Mouse (Mus musculus): Measurements from ENCODE around the gene Zwilch. TPM values are rescaled to one million over a fixed set of nuclear protein-coding genes. Genes with fewer than 3 reads are reported as not detected.
A peak's percentile ranks its signal among the peaks of the same experiment; 100 is the strongest.
"Not testable (repeated sequence)": the region's sequence is repeated elsewhere in the genome, so short reads cannot be mapped to it uniquely, and the experiment has no call there.

The Zwilch gene
- polyA plus RNA-seq, 1 experiment from 2014 or later, result 24.3 TPM

DNA sequence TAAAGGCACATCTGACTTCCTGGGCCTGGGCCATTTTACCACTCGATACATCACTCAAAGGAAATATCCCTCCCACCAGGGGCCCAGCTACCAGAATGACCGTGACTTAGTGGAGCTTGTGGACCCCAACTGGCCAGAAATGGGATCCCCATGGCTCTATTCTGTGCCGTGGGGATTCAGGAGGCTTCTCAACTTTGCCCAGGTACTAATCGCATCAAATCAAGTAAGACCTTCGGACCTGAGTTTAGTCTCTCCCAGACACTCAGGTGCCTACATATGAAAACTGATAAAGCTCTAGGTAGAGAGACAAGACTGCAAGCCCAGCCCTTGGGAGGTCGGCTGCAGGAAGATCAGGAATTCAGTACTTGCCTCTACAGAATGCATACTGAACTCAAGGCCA is 41.3 kb downstream of the Zwilch start:
- ATAC-seq (replicated peaks; ENCODE audit: insufficient number of reproducible peaks, low FRiP score, low TSS enrichment), result no peak
- Histone ChIP-seq H3K4me1 (ENCODE audit: control insufficient read depth, insufficient read depth, low read length) (no peaks in the 10 kb centered on the region), H3K4me3 (ENCODE audit: low read depth, low read length) (no peak overlapping the region), H3K9me3 (replicated peaks; ENCODE audit: control insufficient read depth, low read length) (no peaks in the 10 kb centered on the region), H3K27ac (ENCODE audit: low read depth, low read length) (no peak overlapping the region), H3K36me3 (ENCODE audit: control insufficient read depth, insufficient read depth, low read length) (no peaks in the 10 kb centered on the region), H3K9ac (ENCODE audit: low read depth, low read length) (no peak overlapping the region), H3K4me2 (no peak overlapping the region), H3K27me3 (ENCODE audit: control insufficient read depth, insufficient read depth, low read length) (no peaks in the 10 kb centered on the region)
- 77% methylated on average over 6 of the region's 6 CpGs for WGBS (ENCODE audit: insufficient replicate concordance)

DNA sequence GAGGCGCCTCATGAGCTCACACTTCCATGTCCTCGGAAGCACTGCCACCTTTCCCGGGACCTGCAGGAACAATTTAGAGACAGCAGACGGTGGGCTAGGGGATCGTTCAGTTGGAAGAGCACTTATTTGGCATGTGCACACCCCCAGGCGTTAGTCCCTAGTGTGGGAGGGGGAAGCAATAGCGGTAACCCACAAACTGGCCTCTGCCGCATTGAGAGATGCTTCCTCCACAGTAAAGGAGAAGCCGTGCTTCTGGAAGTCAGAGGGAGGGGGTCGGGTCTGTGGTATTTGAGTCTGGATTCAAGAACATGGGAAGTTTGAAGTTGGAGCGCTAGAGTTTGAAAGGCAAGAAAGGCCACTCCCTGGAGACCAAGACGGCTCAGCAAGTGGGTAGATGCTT is 46.8 kb downstream of the Zwilch start:
- Histone ChIP-seq H3K4me2 (no peak overlapping the region), H3K9ac (ENCODE audit: low read depth, low read length) (no peak overlapping the region), H3K4me3 (ENCODE audit: low read depth, low read length) (no peak overlapping the region), H3K27ac (ENCODE audit: low read depth, low read length) (no peak overlapping the region), H3K36me3 (ENCODE audit: control insufficient read depth, insufficient read depth, low read length) (no peaks in the 10 kb centered on the region), H3K4me1 (ENCODE audit: control insufficient read depth, insufficient read depth, low read length) (no peaks in the 10 kb centered on the region), H3K9me3 (replicated peaks; ENCODE audit: control insufficient read depth, low read length) (no peaks in the 10 kb centered on the region), H3K27me3 (ENCODE audit: control insufficient read depth, insufficient read depth, low read length) (no peaks in the 10 kb centered on the region)
- 47% methylated on average over 12 of the region's 12 CpGs for WGBS (ENCODE audit: insufficient replicate concordance)
- ATAC-seq (replicated peaks; ENCODE audit: insufficient number of reproducible peaks, low FRiP score, low TSS enrichment), result no peak

GRCm38 (mm10) chr9:64125307-64125706 is 47.6 kb downstream of the Zwilch start:
- no peaks in the 10 kb centered on the region for H3K36me3 ChIP-seq (ENCODE audit: control insufficient read depth, insufficient read depth, low read length)
- no peak overlapping the region for H3K4me2 ChIP-seq
- H3K4me1 ChIP-seq (ENCODE audit: control insufficient read depth, insufficient read depth, low read length), result no peaks in the 10 kb centered on the region
- H3K9me3 ChIP-seq (replicated peaks; ENCODE audit: control insufficient read depth, low read length), result no peaks in the 10 kb centered on the region
- no peak overlapping the region for H3K4me3 ChIP-seq (ENCODE audit: low read depth, low read length)
- H3K27me3 ChIP-seq (ENCODE audit: control insufficient read depth, insufficient read depth, low read length), result no peaks in the 10 kb centered on the region
- H3K27ac ChIP-seq (ENCODE audit: low read depth, low read length), result no peak overlapping the region
- H3K9ac ChIP-seq (ENCODE audit: low read depth, low read length), result no peak overlapping the region
- WGBS (ENCODE audit: insufficient replicate concordance), result 48% methylated on average over 3 of the region's 3 CpGs
- no peak for ATAC-seq (replicated peaks; ENCODE audit: insufficient number of reproducible peaks, low FRiP score, low TSS enrichment)

- not testable (repeated sequence) for H3K27ac ChIP-seq (ENCODE audit: low read depth, low read length); H3K9ac ChIP-seq (ENCODE audit: low read depth, low read length); H3K9me3 ChIP-seq (replicated peaks; ENCODE audit: control insufficient read depth, low read length); H3K36me3 ChIP-seq (ENCODE audit: control insufficient read depth, insufficient read depth, low read length); H3K4me1 ChIP-seq (ENCODE audit: control insufficient read depth, insufficient read depth, low read length); H3K4me3 ChIP-seq (ENCODE audit: low read depth, low read length); H3K4me2 ChIP-seq; H3K27me3 ChIP-seq (ENCODE audit: control insufficient read depth, insufficient read depth, low read length); ATAC-seq (replicated peaks; ENCODE audit: insufficient number of reproducible peaks, low FRiP score, low TSS enrichment)
- WGBS (ENCODE audit: insufficient replicate concordance), result 60% methylated on average over 3 of the region's 3 CpGs
These were observed 48.1 kb downstream of the Zwilch start for GRCm38 (mm10) chr9:64124846-64125245.

DNA sequence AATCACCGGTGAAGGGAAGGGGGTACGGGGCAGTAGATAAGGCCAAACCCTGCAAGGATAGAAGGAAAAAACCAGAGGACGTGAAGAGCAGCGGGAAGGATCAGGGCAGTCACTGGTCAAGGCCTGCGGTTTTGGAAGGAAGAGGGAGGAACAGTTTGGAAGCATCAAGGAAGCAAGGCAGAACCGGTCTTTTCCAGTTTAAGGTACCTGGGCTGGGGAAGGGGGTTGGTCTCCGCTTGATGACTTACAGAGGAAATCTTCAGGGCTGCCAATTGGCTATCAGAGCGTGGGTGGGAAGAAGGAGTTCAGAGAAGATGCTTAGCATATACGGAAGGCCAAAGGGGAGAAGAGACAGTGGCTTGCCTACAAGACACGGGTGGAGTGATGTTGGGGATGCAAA is 50.3 kb downstream of the Zwilch start:
- Histone ChIP-seq H3K27me3 (ENCODE audit: control insufficient read depth, insufficient read depth, low read length) (no peaks in the 10 kb centered on the region), H3K36me3 (ENCODE audit: control insufficient read depth, insufficient read depth, low read length) (no peaks in the 10 kb centered on the region), H3K27ac (ENCODE audit: low read depth, low read length) (no peak overlapping the region), H3K4me2 (no peak overlapping the region), H3K9me3 (replicated peaks; ENCODE audit: control insufficient read depth, low read length) (no peaks in the 10 kb centered on the region), H3K4me1 (ENCODE audit: control insufficient read depth, insufficient read depth, low read length) (no peaks in the 10 kb centered on the region), H3K4me3 (ENCODE audit: low read depth, low read length) (no peak overlapping the region), H3K9ac (ENCODE audit: low read depth, low read length) (no peak overlapping the region)
- ATAC-seq (replicated peaks; ENCODE audit: insufficient number of reproducible peaks, low FRiP score, low TSS enrichment), result no peak
- 88% methylated on average over 10 of the region's 10 CpGs for WGBS (ENCODE audit: insufficient replicate concordance)

DNA sequence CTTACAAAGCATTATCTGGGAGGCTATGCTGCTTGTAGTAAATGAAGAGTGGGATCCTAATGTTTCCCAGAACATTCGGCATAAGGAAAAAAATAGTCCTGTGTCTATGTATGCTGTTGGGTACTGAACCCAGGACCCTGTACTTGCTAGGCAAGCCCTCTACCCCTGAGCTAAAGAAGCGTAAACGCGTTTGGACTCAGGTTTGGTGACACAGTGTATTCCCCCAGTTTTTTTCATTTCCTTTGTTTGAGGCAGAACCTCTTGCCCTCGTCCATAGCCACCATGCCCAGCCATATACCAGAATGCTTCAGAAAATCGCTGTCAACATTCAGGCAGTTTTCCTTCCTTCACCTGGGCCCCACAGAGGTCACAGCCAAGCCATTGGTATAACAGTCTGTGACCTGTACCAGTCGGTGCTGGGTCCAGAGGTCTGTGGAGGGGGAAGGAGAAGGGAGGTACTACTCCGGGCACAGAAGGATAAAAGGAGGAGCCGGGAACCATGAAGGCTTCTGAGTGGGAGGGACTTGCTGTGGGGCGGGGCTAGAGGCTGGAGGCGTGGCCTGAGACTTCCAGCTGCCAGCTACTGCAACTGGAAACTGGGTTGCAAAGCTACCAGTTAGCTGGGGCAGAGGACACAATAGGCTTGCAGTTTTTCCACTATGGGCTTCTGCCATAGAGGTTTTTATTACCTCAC is 52.2 kb downstream of the Zwilch start:
- Histone ChIP-seq H3K9me3 (replicated peaks; ENCODE audit: control insufficient read depth, low read length) (no peaks in the 10 kb centered on the region), H3K27me3 (ENCODE audit: control insufficient read depth, insufficient read depth, low read length) (no peaks in the 10 kb centered on the region), H3K4me2 (no peak overlapping the region), H3K36me3 (ENCODE audit: control insufficient read depth, insufficient read depth, low read length) (no peaks in the 10 kb centered on the region), H3K4me1 (ENCODE audit: control insufficient read depth, insufficient read depth, low read length) (peaks cover 3% of the 10 kb centered on the region; the same call in 1 of the 2 replicates), H3K4me3 (ENCODE audit: low read depth, low read length) (no peak overlapping the region), H3K9ac (ENCODE audit: low read depth, low read length) (no peak overlapping the region), H3K27ac (ENCODE audit: low read depth, low read length) (no peak overlapping the region)
- WGBS (ENCODE audit: insufficient replicate concordance), result 34% methylated on average over 11 of the region's 11 CpGs
- ATAC-seq (replicated peaks; ENCODE audit: insufficient number of reproducible peaks, low FRiP score, low TSS enrichment), result 0 out of 2 replicates have a peak, but pooled peaks have one; percentile 51

DNA sequence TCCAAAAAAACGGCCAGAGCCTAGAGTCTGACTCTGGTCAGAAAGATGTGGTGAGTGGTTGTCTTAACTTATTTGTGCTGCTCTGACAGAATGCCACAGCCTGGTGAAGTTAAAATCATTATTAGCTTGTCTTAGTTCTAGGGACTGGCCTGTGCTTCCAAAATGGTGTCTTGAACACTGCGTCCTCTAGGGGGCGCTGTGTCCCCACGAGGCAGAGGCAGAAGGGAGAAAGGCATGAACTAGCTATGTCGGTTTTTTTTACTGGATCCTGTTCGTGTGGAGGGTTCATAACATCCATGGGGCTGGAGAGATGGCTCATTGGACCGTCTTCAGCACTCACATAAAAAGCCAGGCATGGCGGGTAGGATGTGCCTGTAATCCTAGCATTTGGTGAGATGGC is 53.0 kb downstream of the Zwilch start:
- Histone ChIP-seq H3K9me3 (replicated peaks; ENCODE audit: control insufficient read depth, low read length) (no peaks in the 10 kb centered on the region), H3K27ac (ENCODE audit: low read depth, low read length) (no peak overlapping the region), H3K9ac (ENCODE audit: low read depth, low read length) (no peak overlapping the region), H3K36me3 (ENCODE audit: control insufficient read depth, insufficient read depth, low read length) (no peaks in the 10 kb centered on the region), H3K4me2 (no peak overlapping the region), H3K4me3 (ENCODE audit: low read depth, low read length) (no peak overlapping the region), H3K27me3 (ENCODE audit: control insufficient read depth, insufficient read depth, low read length) (no peaks in the 10 kb centered on the region), H3K4me1 (ENCODE audit: control insufficient read depth, insufficient read depth, low read length) (peaks cover 6% of the 10 kb centered on the region)
- 24% methylated on average over 8 of the region's 8 CpGs for WGBS (ENCODE audit: insufficient replicate concordance)
- no peak for ATAC-seq (replicated peaks; ENCODE audit: insufficient number of reproducible peaks, low FRiP score, low TSS enrichment)

- whole genome bisulfite sequencing (ENCODE audit: insufficient replicate concordance), result 74% methylated on average over 3 of the region's 3 CpGs
- H3K9me3 ChIP-seq (replicated peaks; ENCODE audit: control insufficient read depth, low read length), result no peaks in the 10 kb centered on the region
- no peak within 1 kb of the TSS for H3K4me3 ChIP-seq (ENCODE audit: low read depth, low read length)
- no peak within 1 kb of the TSS for H3K9ac ChIP-seq (ENCODE audit: low read depth, low read length)
- no peak for ATAC-seq (replicated peaks; ENCODE audit: insufficient number of reproducible peaks, low FRiP score, low TSS enrichment)
- H3K36me3 ChIP-seq (ENCODE audit: control insufficient read depth, insufficient read depth, low read length), result no peaks in the 10 kb centered on the region
- no peak within 1 kb of the TSS for H3K27ac ChIP-seq (ENCODE audit: low read depth, low read length)
- H3K4me1 ChIP-seq (ENCODE audit: control insufficient read depth, insufficient read depth, low read length), result peaks cover 13% of the 10 kb centered on the region
- H3K27me3 ChIP-seq (ENCODE audit: control insufficient read depth, insufficient read depth, low read length), result no peaks in the 10 kb centered on the region
- H3K4me2 ChIP-seq, result no peak within 1 kb of the TSS
These were observed 56.0 kb downstream of the Zwilch start, which contains the start of gene Lctl for GRCm38 (mm10) chr9:64116876-64117275. Gene Lctl, plus strand, starts transcription at chr9:64117147.

- WGBS (ENCODE audit: insufficient replicate concordance), result 77% methylated on average over 6 of the region's 6 CpGs
- no peaks in the 10 kb centered on the region for H3K27me3 ChIP-seq (ENCODE audit: control insufficient read depth, insufficient read depth, low read length)
- no peak overlapping the region for H3K27ac ChIP-seq (ENCODE audit: low read depth, low read length)
- no peak overlapping the region for H3K4me2 ChIP-seq
- no peak overlapping the region for H3K4me3 ChIP-seq (ENCODE audit: low read depth, low read length)
- no peak for ATAC-seq (replicated peaks; ENCODE audit: insufficient number of reproducible peaks, low FRiP score, low TSS enrichment)
- H3K9ac ChIP-seq (ENCODE audit: low read depth, low read length), result no peak overlapping the region
- H3K36me3 ChIP-seq (ENCODE audit: control insufficient read depth, insufficient read depth, low read length), result no peaks in the 10 kb centered on the region
- H3K9me3 ChIP-seq (replicated peaks; ENCODE audit: control insufficient read depth, low read length), result no peaks in the 10 kb centered on the region
- H3K4me1 ChIP-seq (ENCODE audit: control insufficient read depth, insufficient read depth, low read length), result peaks cover 13% of the 10 kb centered on the region
These were observed 57.1 kb downstream of the Zwilch start for GRCm38 (mm10) chr9:64115756-64116155.
